Comparison of ENCODE assay signal across 9 mouse cellular contexts in genomic region chrX:12857881-12858755, GRCm38 (mm10).
DNase-seq lines count a peak whose midpoint lies in the region; ATAC-seq and TF ChIP-seq lines count a peak whose summit lies in the region.
"Had no signal": no experiment of that assay in that cellular context is flagged by ENCODE, and none has a peak within 500 bp of the region (broad histone marks: within the 10 kb centered on the region; RNA-seq: fewer than 3 reads in every experiment).

No protein-coding gene starts in this region.

- H3K79me2 ChIP-seq in liver, adult 2 months (ENCODE audit: control insufficient read depth, insufficient read depth, low read length), result no peaks in the 10 kb centered on the region

- H3K4me2 ChIP-seq in midbrain, embryonic 14.5 days (ENCODE audit: low read length), result peak overlapping the region; percentile 39

- peak overlapping the region; percentile 84 for H3K27ac ChIP-seq in layer of hippocampus, adult 2 months
- no peak overlapping the region for H3K27ac ChIP-seq in liver, adult 2 months (replicated peaks; ENCODE audit: insufficient read depth, low read depth, low read length)
- H3K27ac ChIP-seq in midbrain, embryonic 14.5 days (replicated peaks; ENCODE audit: low read depth, low read length), result peak overlapping the region; percentile 79

- WGBS in liver, adult 2 months, result 13% methylated on average over 17 of the region's 17 CpGs
- WGBS in midbrain, embryonic 14.5 days, result 25% methylated on average over 17 of the region's 17 CpGs

- ATAC-seq in midbrain, embryonic 14.5 days (ENCODE audit: low FRiP score, low TSS enrichment), result peak; percentile 79
- ATAC-seq: Patski had no signal

- H3K9me3 ChIP-seq in midbrain, embryonic 14.5 days (ENCODE audit: control insufficient read depth, low read length), result no peaks in the 10 kb centered on the region

- peak; percentile 24 for TF ChIP-seq CTCF in layer of hippocampus, adult 2 months (conservative IDR thresholded peaks at IDR 0.05)
- no peak for TF ChIP-seq CTCF in brain, embryonic 14.5 days (IDR thresholded peaks at IDR 0.05; ENCODE audit: borderline replicate concordance, extremely low read depth, insufficient read depth, insufficient read length)
- no peak for TF ChIP-seq CTCF in liver, adult 2 months (IDR thresholded peaks at IDR 0.05; ENCODE audit: low read depth, low read length)

- H3K9ac ChIP-seq in liver, adult 2 months (ENCODE audit: low read depth, low read length), result peak overlapping the region; percentile 8; the same call in 1 of the 2 replicates
- peak overlapping the region; percentile 14 for H3K9ac ChIP-seq in midbrain, embryonic 14.5 days (replicated peaks; ENCODE audit: low read length)

- no peak for DNase-seq in layer of hippocampus, adult 2 months (ENCODE audit: low spot score in 2 of 2)
- DNase-seq in layer of hippocampus, postnatal 25 days (ENCODE audit: extremely low spot score in 1 of 2, low spot score in 1 of 2), result no peak
- DNase-seq in brain, embryonic 14.5 days (ENCODE audit: low read depth), result peak; percentile 89
- DNase-seq in frontal cortex, postnatal 36 days (ENCODE audit: low spot score in 2 of 2), result peak; percentile 22 to 26
- peak; percentile 40 for DNase-seq in kidney, adult 18-20 months
- peak; percentile 29 for DNase-seq in liver, adult 2 months (ENCODE audit: extremely low read depth, low read depth, low spot score)
- DNase-seq in midbrain, embryonic 14.5 days, result peak; percentile 73
- peak; percentile 6 for DNase-seq in thymus, postnatal 25 days

- no peaks in the 10 kb centered on the region for H3K4me1 ChIP-seq in liver, adult 2 months (ENCODE audit: control insufficient read depth, insufficient read depth, low read length)
- peaks cover 8% of the 10 kb centered on the region for H3K4me1 ChIP-seq in midbrain, embryonic 14.5 days (ENCODE audit: control insufficient read depth, insufficient read depth, low read length)

- no peak for TF ChIP-seq POLR2A in brain, embryonic 14.5 days (IDR thresholded peaks at IDR 0.05; ENCODE audit: borderline replicate concordance, extremely low read depth, insufficient read depth, insufficient read length, poor library complexity, severe bottlenecking)
- TF ChIP-seq POLR2A in liver, adult 2 months (IDR thresholded peaks at IDR 0.05; ENCODE audit: extremely low read depth, insufficient read depth, low read length), result no peak

- H3K36me3 ChIP-seq in liver, adult 2 months (ENCODE audit: control insufficient read depth, insufficient read depth, low read length), result no peaks in the 10 kb centered on the region
- no peaks in the 10 kb centered on the region for H3K36me3 ChIP-seq in midbrain, embryonic 14.5 days (ENCODE audit: control insufficient read depth, insufficient read depth, low read length)

- H3K27me3 ChIP-seq in liver, adult 2 months (ENCODE audit: control insufficient read depth, insufficient read depth, low read length), result no peaks in the 10 kb centered on the region
- H3K27me3 ChIP-seq in midbrain, embryonic 14.5 days (ENCODE audit: control insufficient read depth, insufficient read depth, low read length), result no peaks in the 10 kb centered on the region
- H3K27me3 ChIP-seq: Patski had no signal

- peak overlapping the region; percentile 47 for H3K4me3 ChIP-seq in layer of hippocampus, adult 2 months
- H3K4me3 ChIP-seq in liver, adult 2 months (ENCODE audit: insufficient read depth, low read depth, low read length), result peak overlapping the region; percentile 41
- peak overlapping the region; percentile 3 for H3K4me3 ChIP-seq in midbrain, embryonic 14.5 days (replicated peaks; ENCODE audit: low read depth, low read length)

Comparison
In these comparisons a context has a peak if more than half of its experiments do, and no peak if none do; other contexts are left out.
1. DNase-seq: peak in brain, embryonic 14.5 days (single experiment), frontal cortex, postnatal 36 days (2 of 2), kidney, adult 18-20 months (single experiment), liver, adult 2 months (single experiment), midbrain, embryonic 14.5 days (single experiment) and thymus, postnatal 25 days (single experiment); none in layer of hippocampus, adult 2 months (0 of 2) and layer of hippocampus, postnatal 25 days (0 of 2).
2. Peak in every context shown above with its lines, with median percentiles within 50 percentile points of each other: H3K4me3 ChIP-seq.